Mouse (Mus musculus) layer of hippocampus, postnatal 25 days (tissue): ENCODE data around the gene Foxb1. TPM values are rescaled to one million over a fixed set of nuclear protein-coding genes. Genes with fewer than 3 reads are reported as not detected.

Source experiments
- DNase-seq, 2 experiments: peaks; one replicate each; pipeline ENCODE4 v3.0.0; 2022; ENCODE audit warnings: mixed read lengths in 2 of 2, low spot score in 1 of 2; ENCODE audit errors: extremely low spot score in 1 of 2
- total RNA-seq, 2 experiments: library from RNA; stranded (reverse); gene quantifications; 2 replicates each; pipeline ENCODE4 v1.2.3; 2021

Gene Foxb1
- total RNA-seq, 2 experiments from 2014 or later = not detected

DNA sequence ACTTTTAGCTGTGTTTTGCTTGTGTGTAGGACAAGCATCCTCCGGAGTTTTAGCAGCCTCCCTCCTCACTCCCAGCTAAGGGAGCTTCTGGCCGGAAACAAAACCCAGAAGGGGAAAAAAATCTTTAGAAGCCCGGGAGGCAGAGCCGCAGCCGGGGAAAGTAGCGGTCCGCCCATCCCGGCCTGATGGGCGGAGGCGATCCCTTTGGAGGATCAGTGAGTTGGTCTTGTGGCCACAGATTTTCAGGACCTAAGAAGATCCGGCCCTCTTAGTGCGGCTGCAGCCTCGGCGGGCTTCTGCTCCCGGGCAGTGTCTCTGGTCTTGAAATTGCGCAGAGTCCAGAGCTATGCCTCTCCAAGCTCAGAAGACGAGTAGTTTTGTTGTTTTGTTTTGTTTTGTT, 2.2 kb downstream of the Foxb1 start:
- DNase-seq = no peak

DNA sequence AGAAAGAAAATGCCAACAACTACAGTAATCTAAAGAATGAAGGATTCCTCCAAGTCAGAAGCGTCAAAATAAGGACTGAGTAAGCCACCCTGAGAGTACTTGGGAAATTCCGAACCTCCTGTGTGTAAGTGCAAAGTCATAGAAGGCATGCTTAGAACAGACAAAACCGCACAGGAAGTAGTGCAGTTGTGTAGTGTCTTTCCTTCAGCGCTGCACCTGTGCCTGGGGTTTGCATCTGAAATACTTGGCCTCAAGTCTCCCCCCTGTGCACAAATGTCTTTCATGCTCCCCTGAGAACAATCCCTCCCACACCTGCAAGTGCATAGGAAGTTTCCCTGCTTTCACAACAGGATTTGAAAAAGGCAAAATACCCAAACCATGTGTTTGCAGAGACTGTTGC, 3.5 kb downstream of the Foxb1 start:
- no peak for DNase-seq

DNA sequence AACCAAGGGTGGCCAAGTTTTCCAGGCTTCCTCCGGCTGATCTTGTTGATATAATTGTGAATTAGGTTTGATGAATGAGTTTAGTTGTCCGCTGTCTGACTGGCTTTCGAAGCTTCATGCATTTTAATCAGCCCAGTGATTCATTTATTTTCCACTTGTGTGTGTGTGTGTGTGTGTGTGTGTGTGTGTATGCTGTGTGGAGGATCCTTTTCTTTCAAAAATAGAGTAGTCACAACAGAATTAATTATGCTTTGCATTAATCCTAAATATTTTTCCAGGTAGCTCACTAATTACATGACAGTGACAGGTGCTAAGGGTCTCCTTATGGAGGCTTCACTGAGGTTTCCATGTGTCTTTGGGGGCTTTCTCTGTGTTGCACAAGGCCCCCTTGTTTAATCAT, 4.3 kb downstream of the Foxb1 start:
- DNase-seq = no peak

- DNase-seq = no peak
Observed at GRCm38 (mm10) chr9:69756041-69756440, 4.7 kb downstream of the Foxb1 start.

- DNase-seq = no peak
Observed at GRCm38 (mm10) chr9:69755157-69755556, 5.6 kb downstream of the Foxb1 start.

GRCm38 (mm10) chr9:69754712-69755111, 6.0 kb downstream of the Foxb1 start:
- no peak for DNase-seq

DNA sequence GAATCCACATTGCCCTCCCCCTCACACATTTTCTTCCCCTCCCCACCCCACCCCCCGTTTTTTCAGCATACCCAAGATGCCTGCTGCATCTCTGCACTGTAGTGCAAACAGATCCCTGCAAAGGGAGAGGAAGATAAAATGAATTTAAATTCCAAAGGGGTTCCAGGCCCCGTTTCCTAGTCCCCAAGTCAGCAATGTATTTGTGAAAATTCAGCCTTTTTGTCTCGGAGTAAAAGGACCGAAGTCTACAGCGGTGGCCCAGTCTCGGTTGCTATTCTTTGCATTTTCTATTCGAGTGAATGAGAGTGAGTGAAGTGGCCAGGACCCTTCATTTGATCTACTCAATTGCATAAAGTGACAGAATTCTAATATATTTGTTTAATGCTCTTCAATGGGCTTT, 6.4 kb downstream of the Foxb1 start:
- DNase-seq = no peak

DNA sequence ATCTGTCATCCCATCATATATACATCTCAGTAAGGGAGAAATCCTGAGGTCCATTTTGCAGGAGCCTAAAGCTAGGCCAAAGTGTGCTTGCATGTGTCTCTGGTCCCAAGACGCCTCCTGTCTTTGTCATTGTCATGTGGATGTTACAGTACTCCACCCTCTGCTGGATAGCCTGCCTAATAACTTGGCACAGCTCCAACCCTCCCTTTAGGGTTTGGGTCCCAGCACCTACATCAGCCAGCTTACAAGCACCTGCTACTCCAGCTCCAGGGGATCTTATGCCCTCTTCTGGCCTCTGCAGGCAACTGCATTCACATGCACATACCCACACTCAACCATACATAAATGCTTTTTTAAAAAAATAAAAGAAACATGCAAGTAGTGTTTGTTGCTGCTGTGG, 12.8 kb downstream of the Foxb1 start:
- no peak for DNase-seq

DNA sequence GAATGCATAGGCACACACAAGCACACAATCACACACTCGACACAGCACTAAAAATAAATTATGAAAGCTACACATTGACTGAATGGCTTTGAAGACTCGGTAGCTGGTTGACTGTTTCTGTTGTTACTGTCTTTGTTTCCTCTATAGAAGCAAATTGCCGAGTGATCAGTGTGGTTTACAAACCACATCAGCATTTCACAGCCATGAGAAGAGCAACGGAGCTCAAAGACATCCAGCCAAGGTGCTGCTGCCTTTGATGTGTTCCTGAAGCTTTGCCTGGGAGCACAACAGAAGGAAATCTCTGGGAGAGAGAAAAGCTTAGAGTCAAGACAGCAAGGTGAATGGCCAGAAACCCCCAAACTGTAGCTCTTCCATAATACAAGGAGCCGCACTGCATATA, 32.0 kb downstream of the Foxb1 start:
- no peak for DNase-seq

DNA sequence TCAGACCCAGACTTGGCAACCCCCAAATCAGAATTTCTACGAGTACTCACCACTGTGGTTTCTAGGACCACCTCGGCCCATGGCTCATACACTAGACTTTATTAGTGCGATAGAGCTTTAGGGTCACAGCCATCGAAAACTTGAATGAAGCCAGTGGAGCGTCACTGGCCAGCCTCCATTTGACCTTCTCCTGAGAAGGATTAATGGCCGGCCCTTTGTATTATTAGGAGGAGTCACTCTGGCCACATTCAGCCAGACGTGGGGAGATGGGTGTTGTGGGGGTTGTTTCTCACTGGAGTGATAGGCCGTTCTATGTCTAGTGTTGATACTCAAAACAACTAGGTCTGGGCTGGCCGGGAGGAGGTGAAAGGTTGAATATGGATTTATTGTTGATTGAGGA, 42.3 kb downstream of the Foxb1 start:
- DNase-seq = no peak

- DNase-seq = no peak
Observed at GRCm38 (mm10) chr9:69716364-69716763, 44.4 kb downstream of the Foxb1 start.

DNA sequence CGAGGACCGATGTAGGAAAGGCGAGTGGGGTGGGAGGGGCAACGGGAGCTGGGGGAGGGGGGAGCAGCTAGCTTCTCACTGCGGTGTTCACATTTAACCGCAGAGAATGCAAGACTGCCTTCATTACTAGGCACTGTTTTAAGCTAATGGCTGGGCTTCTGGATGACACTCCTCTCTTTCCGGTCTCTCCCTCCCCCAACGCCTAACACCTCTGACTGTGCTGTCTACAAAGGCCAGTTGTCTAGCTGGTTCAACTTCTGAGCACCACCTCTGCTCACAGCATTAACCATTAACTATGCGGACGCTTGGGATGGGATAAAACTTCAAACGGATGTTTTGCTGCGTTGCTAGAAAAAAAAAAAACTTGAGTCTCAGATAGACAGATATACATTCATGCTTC, 45.3 kb downstream of the Foxb1 start:
- no peak for DNase-seq

GRCm38 (mm10) chr9:69714346-69714745, 46.4 kb downstream of the Foxb1 start:
- no peak for DNase-seq

- no peak for DNase-seq
Observed at GRCm38 (mm10) chr9:69713577-69714327, 47.0 kb downstream of the Foxb1 start.

DNA sequence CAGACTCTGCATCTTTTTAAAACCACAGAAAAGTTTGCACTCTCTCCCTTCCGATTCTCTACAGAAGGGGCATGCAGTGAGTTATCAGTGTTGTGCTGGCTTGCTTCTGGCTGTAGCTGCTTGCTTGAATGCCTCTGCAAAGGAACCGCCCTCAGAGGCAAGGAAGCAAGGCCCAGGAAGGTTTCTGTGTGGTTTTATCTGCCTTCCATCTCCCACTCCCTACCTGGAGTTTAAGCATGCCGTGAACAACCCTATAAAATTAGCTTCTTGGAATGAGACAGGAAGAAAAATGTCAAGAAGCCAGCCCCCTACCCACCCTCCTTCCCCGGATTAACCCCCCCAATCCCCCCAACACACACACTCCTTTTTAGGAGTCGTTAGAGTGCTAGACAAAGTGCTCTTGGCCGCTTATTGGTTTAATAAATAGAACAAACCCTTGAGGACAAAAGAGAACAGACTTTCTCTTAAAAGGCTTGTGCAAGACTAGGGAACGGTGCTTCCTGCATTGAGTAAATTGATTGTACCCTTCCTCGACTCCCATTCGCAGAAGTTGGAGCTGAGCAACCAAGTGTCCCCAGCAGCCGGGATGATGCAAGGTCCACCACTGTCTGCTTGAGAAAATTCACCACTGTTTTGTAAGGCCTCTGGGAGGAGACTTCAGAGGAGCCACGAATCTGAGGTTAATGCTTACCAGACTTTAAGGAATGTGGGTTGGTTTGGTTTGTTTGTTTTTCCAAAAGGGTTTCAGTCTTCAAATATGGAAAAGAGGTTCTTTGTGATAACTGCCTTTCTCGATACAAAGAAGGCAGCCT, 47.8 kb downstream of the Foxb1 start:
- no peak for DNase-seq

Other genes with a start within 250 kb of the Foxb1 start
- 10 to 100 TPM; 36.5 to 37.0 TPM for gene Bnip2, start 228.5 kb upstream of the Foxb1 start, total RNA-seq